Mouse (Mus musculus) heart, embryonic 14.5 days (tissue): ENCODE results near the gene Trcg1. TPM values are rescaled to one million over a fixed set of nuclear protein-coding genes. Genes with fewer than 3 reads are reported as not detected.
A peak's percentile ranks its signal among the peaks of the same experiment; 100 is the strongest.

Experiments used
- ATAC-seq: fragments of 200-750 bp; cut with Nextera tagmentation; 2 replicates; pipeline ENCODE4 v1.8.0; 2017; ENCODE audit warnings: low read depth, moderate TSS enrichment; ENCODE audit not compliant: insufficient number of reproducible peaks, insufficient read depth, low FRiP score
- H3K27ac ChIP-seq, 2 experiments: fragments of 200-500 bp in 1 of 2; fragments of 300-500 bp in 1 of 2; sonication (generic) in 1 of 2; replicated peaks in 1 of 2; 2 replicates each; pipeline ENCODE4 v1.5.1; 2012 to 2014; ENCODE audit warnings: low read depth in 2 of 2, low read length in 2 of 2, control low read depth in 1 of 2, mild to moderate bottlenecking in 1 of 2, mixed read lengths in 1 of 2; ENCODE audit not compliant: control insufficient read depth in 1 of 2, insufficient read depth in 1 of 2
- H3K27me3 ChIP-seq: fragments of 300-500 bp; sonication (generic); 2 replicates; pipeline ENCODE4 v1.6.1; 2014; ENCODE audit warnings: mild to moderate bottlenecking, low read length, control low read depth; ENCODE audit not compliant: control insufficient read depth, insufficient read depth
- H3K36me3 ChIP-seq: fragments of 300-500 bp; sonication (generic); 2 replicates; pipeline ENCODE4 v1.6.1; 2014; ENCODE audit warnings: mild to moderate bottlenecking, control low read depth, low read length, mixed read lengths; ENCODE audit not compliant: control insufficient read depth, insufficient read depth
- H3K4me1 ChIP-seq, 2 experiments: fragments of 200-500 bp in 1 of 2; fragments of 300-500 bp in 1 of 2; sonication (generic) in 1 of 2; 2 replicates each; pipeline ENCODE4 v1.6.1; 2012 to 2014; ENCODE audit warnings: low read length in 2 of 2, control low read depth in 1 of 2, mixed read lengths in 1 of 2; ENCODE audit not compliant: control insufficient read depth in 2 of 2, insufficient read depth in 2 of 2
- H3K4me2 ChIP-seq: fragments of 300-500 bp; sonication (generic); 2 replicates; pipeline ENCODE4 v1.6.1; 2014; ENCODE audit warnings: mild to moderate bottlenecking, low read length
- H3K4me3 ChIP-seq, 2 experiments: fragments of 200-500 bp in 1 of 2; fragments of 300-500 bp in 1 of 2; sonication (generic) in 1 of 2; 2 replicates each; pipeline ENCODE4 v1.5.1; 2012 to 2014; ENCODE audit warnings: low read length in 2 of 2, mild to moderate bottlenecking in 2 of 2, control low read depth in 1 of 2, low read depth in 1 of 2, moderate library complexity in 1 of 2; ENCODE audit not compliant: control insufficient read depth in 1 of 2, insufficient read depth in 1 of 2
- H3K9ac ChIP-seq: fragments of 300-500 bp; sonication (generic); 2 replicates; pipeline ENCODE4 v1.6.1; 2014; ENCODE audit warnings: mild to moderate bottlenecking, low read length
- H3K9me3 ChIP-seq: fragments of 300-500 bp; sonication (generic); 2 replicates; pipeline ENCODE4 v1.6.1; 2016; ENCODE audit warnings: low read length, control low read depth; ENCODE audit not compliant: control insufficient read depth
- WGBS: fragments of 180-500 bp; shearing (Covaris S2); extraction: QIAGEN DNeasy Blood & Tissue Kit; methylation state at CpG from one replicate; pipeline ENCODE4 v1.1.7; 2014; 5-methylcytosine and 5-hydroxymethylcytosine counted together
- polyA plus RNA-seq: library from polyadenylated mRNA; unstranded; fragments of >200 nt; fragmentation: Nextera tagmentation; extraction: Ambion mirVana; gene quantifications from 2 replicates; pipeline ENCODE4 v1.2.1, GENCODE M21; 2014

Trcg1 gene
- polyA plus RNA-seq, 1 experiment from 2014 or later = not detected

GRCm38 (mm10) chr9:57257627-57258026 is 21.3 kb downstream of the Trcg1 start:
- H3K36me3 ChIP-seq = peaks cover 62% of the 10 kb centered on the region
- ATAC-seq = no peak
- H3K4me2 ChIP-seq = no peak overlapping the region
- H3K27me3 ChIP-seq = no peaks in the 10 kb centered on the region
- H3K27ac ChIP-seq = no peak overlapping the region
- H3K9ac ChIP-seq = no peak overlapping the region
- H3K4me1 ChIP-seq = peaks cover 7 to 23% of the 10 kb centered on the region in 2 experiments; a peak in 3 of 4 replicates
- H3K4me3 ChIP-seq = no peak overlapping the region
- WGBS = 91% methylated on average over 9 of the region's 9 CpGs
- H3K9me3 ChIP-seq = no peaks in the 10 kb centered on the region

GRCm38 (mm10) chr9:57259736-57260135 is 23.4 kb downstream of the Trcg1 start:
- Histone ChIP-seq H3K4me3 (no peak overlapping the region), H3K4me1 (peaks cover 7 to 28% of the 10 kb centered on the region in 2 experiments), H3K9ac (no peak overlapping the region), H3K4me2 (peak overlapping the region; percentile 99; the same call in 1 of the 2 replicates), H3K27me3 (no peaks in the 10 kb centered on the region), H3K27ac (no peak overlapping the region), H3K9me3 (no peaks in the 10 kb centered on the region), H3K36me3 (peaks cover 41% of the 10 kb centered on the region)
- no peak for ATAC-seq
- WGBS = 3% methylated on average over 3 of the region's 3 CpGs

- Histone ChIP-seq H3K9me3 (no peaks in the 10 kb centered on the region), H3K4me3 (peak overlapping the region; percentile 81 to 96), H3K27ac (no peak overlapping the region), H3K4me1 (peaks cover 18 to 32% of the 10 kb centered on the region in 2 experiments), H3K9ac (peak overlapping the region; percentile 82), H3K36me3 (peaks cover 30% of the 10 kb centered on the region), H3K27me3 (no peaks in the 10 kb centered on the region), H3K4me2 (peak overlapping the region; percentile 99)
- ATAC-seq = no peak
- 25% methylated on average over 12 of the region's 12 CpGs for WGBS
Measured at GRCm38 (mm10) chr9:57260940-57261339, 24.6 kb downstream of the Trcg1 start.

- Histone ChIP-seq H3K4me1 (peaks cover 19 to 32% of the 10 kb centered on the region in 2 experiments), H3K36me3 (peaks cover 25% of the 10 kb centered on the region), H3K27me3 (no peaks in the 10 kb centered on the region), H3K4me3 (peak overlapping the region; percentile 81 to 96), H3K9ac (peak overlapping the region; percentile 82), H3K4me2 (peak overlapping the region; percentile 99), H3K9me3 (no peaks in the 10 kb centered on the region), H3K27ac (peak overlapping the region in 1 of 2 experiments; percentile 78; a peak in 2 of 4 replicates)
- 0 out of 2 replicates have a peak, but pooled peaks have one; percentile 19 for ATAC-seq
- WGBS = under 1% methylated on average over 26 of the region's 26 CpGs
Measured at GRCm38 (mm10) chr9:57261516-57261912, 25.2 kb downstream of the Trcg1 start.

GRCm38 (mm10) chr9:57261913-57262794 is 25.8 kb downstream of the Trcg1 start, which contains the start of gene 1700017B05Rik:
Gene 1700017B05Rik (minus strand): TSS chr9:57262612.
- under 1% methylated on average over 83 of the region's 87 CpGs for WGBS

GRCm38 (mm10) chr9:57262795-57263684 is 26.7 kb downstream of the Trcg1 start:
- Histone ChIP-seq H3K4me3 (peak overlapping the region; percentile 81 to 96), H3K4me2 (peak overlapping the region; percentile 99), H3K36me3 (peaks cover 9% of the 10 kb centered on the region), H3K27me3 (no peaks in the 10 kb centered on the region), H3K4me1 (peaks cover 22 to 39% of the 10 kb centered on the region in 2 experiments), H3K9me3 (no peaks in the 10 kb centered on the region), H3K27ac (peak overlapping the region; percentile 54 to 78; a peak in 2 of 4 replicates), H3K9ac (peak overlapping the region; percentile 82)
- 51% methylated on average over 13 of the region's 13 CpGs for WGBS
- ATAC-seq = no peak

More at GRCm38 (mm10) chr9:57261913-57262794, 25.8 kb downstream of the Trcg1 start, which contains the start of gene 1700017B05Rik:
- H3K4me2 ChIP-seq = peak within 1 kb of the TSS; percentile 99
- ATAC-seq = peak; percentile 76
- no peaks in the 10 kb centered on the region for H3K9me3 ChIP-seq
- peak within 1 kb of the TSS; percentile 68 to 78 for H3K27ac ChIP-seq
- no peaks in the 10 kb centered on the region for H3K27me3 ChIP-seq
- peak within 1 kb of the TSS; percentile 82 for H3K9ac ChIP-seq
- H3K4me1 ChIP-seq = peaks cover 19 to 32% of the 10 kb centered on the region in 2 experiments
- H3K4me3 ChIP-seq = peak within 1 kb of the TSS; percentile 81 to 96
- peaks cover 18% of the 10 kb centered on the region for H3K36me3 ChIP-seq

- Histone ChIP-seq H3K4me1 (peaks cover 23 to 44% of the 10 kb centered on the region in 2 experiments), H3K9ac (no peak overlapping the region), H3K4me2 (no peak overlapping the region), H3K36me3 (no peaks in the 10 kb centered on the region), H3K9me3 (no peaks in the 10 kb centered on the region), H3K4me3 (no peak overlapping the region), H3K27me3 (no peaks in the 10 kb centered on the region), H3K27ac (no peak overlapping the region)
- 15% methylated on average over 5 of the region's 5 CpGs for WGBS
- ATAC-seq = no peak
Measured at GRCm38 (mm10) chr9:57265125-57265524, 28.8 kb downstream of the Trcg1 start.
